Mouse (Mus musculus) ES-E14 (cell line): ENCODE measurements around the gene Rims3.

Experiments used
- CHD2 ChIP-seq: IDR thresholded peaks from 2 replicates; pipeline ENCODE4 v1.6.1; 2014; ENCODE audit warnings: mild to moderate bottlenecking, low read depth, low read length, inconsistent platforms
- HCFC1 ChIP-seq: IDR thresholded peaks from 2 replicates; pipeline ENCODE4 v1.6.1; 2012; ENCODE audit warnings: low read length, inconsistent platforms, borderline replicate concordance; ENCODE audit not compliant: insufficient read depth

GRCm38 (mm10) chr4:120805816-120806215 lies 48.8 kb upstream of the Rims3 start:
- TF ChIP-seq HCFC1 (no peak), CHD2 (no peak)
